Mouse (Mus musculus) 3134 (cell line): ENCODE data around the gene Dhodh.
A peak's percentile ranks its signal among the peaks of the same experiment; 100 is the strongest.

Source experiments
- DNase-seq: peaks from one replicate; pipeline ENCODE4 v3.0.0-alpha.2; 2011; ENCODE audit warnings: low spot score; ENCODE audit not compliant: insufficient read length; ENCODE audit errors: extremely low read depth

Dhodh gene

GRCm38 (mm10) chr8:109586972-109587504 lies 21.4 kb downstream of the Dhodh start:
- no peak for DNase-seq

- DNase-seq: no peak
These were observed 22.8 kb downstream of the Dhodh start for GRCm38 (mm10) chr8:109585652-109586051.

- DNase-seq: no peak
These were observed 23.6 kb downstream of the Dhodh start for GRCm38 (mm10) chr8:109584830-109585229.

GRCm38 (mm10) chr8:109584293-109584692 lies 24.2 kb downstream of the Dhodh start:
- DNase-seq: no peak

GRCm38 (mm10) chr8:109578900-109579301 lies 29.6 kb downstream of the Dhodh start, which contains the start of gene Hp:
Gene Hp, minus strand, starts transcription at chr8:109579172.
- DNase-seq: no peak

GRCm38 (mm10) chr8:109576311-109576710 lies 32.2 kb downstream of the Dhodh start:
- no peak for DNase-seq

- DNase-seq: no peak
These were observed 37.3 kb downstream of the Dhodh start for GRCm38 (mm10) chr8:109571139-109571538.

GRCm38 (mm10) chr8:109565498-109566333 lies 42.8 kb downstream of the Dhodh start, which contains the start of the genes Dhx38 and Txnl4b:
Gene Dhx38, minus strand, starts transcription at chr8:109565861.
Gene Txnl4b, plus strand, starts transcription at chr8:109565892.
- peak; percentile 93 for DNase-seq

- no peak for DNase-seq
These were observed 43.7 kb downstream of the Dhodh start for GRCm38 (mm10) chr8:109564766-109565165.

- DNase-seq: no peak
These were observed 44.6 kb downstream of the Dhodh start for GRCm38 (mm10) chr8:109563881-109564280.

GRCm38 (mm10) chr8:109551663-109552062 lies 56.8 kb downstream of the Dhodh start:
- no peak for DNase-seq

- no peak for DNase-seq
These were observed 64.4 kb downstream of the Dhodh start for GRCm38 (mm10) chr8:109544049-109544448.

GRCm38 (mm10) chr8:109542748-109543519 lies 65.5 kb downstream of the Dhodh start:
- no peak for DNase-seq

- DNase-seq: no peak
These were observed 66.3 kb downstream of the Dhodh start for GRCm38 (mm10) chr8:109542165-109542564.
